Mouse (Mus musculus): ENCODE measurements around the gene Nova1. TPM values are rescaled to one million over a fixed set of nuclear protein-coding genes. Genes with fewer than 3 reads are reported as not detected.

Gene Nova1
- total RNA-seq (2021), result 10 to 100 TPM; 35.4 to 35.6 TPM
- long read RNA-seq, full-length matches to known transcripts, result 2 of 22 reads
- long read RNA-seq, partial matches to known transcripts, result 1 of 22 reads
- long read RNA-seq, other reads (novel, unspliced or antisense), result 19 of 22 reads

- DNase-seq (ENCODE audit: low spot score in 2 of 2), result peak; percentile 81 to 84
Measured at GRCm38 (mm10) chr12:46818856-46819347, at the start of gene Nova1. Gene Nova1, minus strand, starts transcription at chr12:46818929.

- peak; percentile 99 for DNase-seq (ENCODE audit: low spot score in 2 of 2)
Measured at GRCm38 (mm10) chr12:46819348-46820022, 756 bp upstream of the Nova1 start.

GRCm38 (mm10) chr12:46818021-46818855 is 491 bp downstream of the Nova1 start:
- peak; percentile 63 to 77 for DNase-seq (ENCODE audit: low spot score in 2 of 2)

GRCm38 (mm10) chr12:46817211-46817803 is 1.4 kb downstream of the Nova1 start:
- peak in 1 of 2 experiments; percentile 19 for DNase-seq (ENCODE audit: low spot score in 2 of 2)

- DNase-seq (ENCODE audit: low spot score in 2 of 2), result no peak
Measured at GRCm38 (mm10) chr12:46816291-46816690, 2.4 kb downstream of the Nova1 start.

GRCm38 (mm10) chr12:46815697-46816096 is 3.0 kb downstream of the Nova1 start:
- DNase-seq (ENCODE audit: low spot score in 2 of 2), result peak in 1 of 2 experiments; percentile 18

GRCm38 (mm10) chr12:46814820-46815219 is 3.9 kb downstream of the Nova1 start:
- no peak for DNase-seq (ENCODE audit: low spot score in 2 of 2)

GRCm38 (mm10) chr12:46801311-46801710 is 17.4 kb downstream of the Nova1 start:
- DNase-seq (ENCODE audit: low spot score in 2 of 2), result no peak

GRCm38 (mm10) chr12:46782301-46783280 is 36.1 kb downstream of the Nova1 start:
- no peak for DNase-seq (ENCODE audit: low spot score in 2 of 2)

GRCm38 (mm10) chr12:46781481-46781880 is 37.2 kb downstream of the Nova1 start:
- no peak for DNase-seq (ENCODE audit: low spot score in 2 of 2)

GRCm38 (mm10) chr12:46780983-46781382 is 37.7 kb downstream of the Nova1 start:
- DNase-seq (ENCODE audit: low spot score in 2 of 2), result no peak

- DNase-seq (ENCODE audit: low spot score in 2 of 2), result no peak
Measured at GRCm38 (mm10) chr12:46759450-46759849, 59.3 kb downstream of the Nova1 start.

- DNase-seq (ENCODE audit: low spot score in 2 of 2), result no peak
Measured at GRCm38 (mm10) chr12:46754325-46754848, 64.3 kb downstream of the Nova1 start.

- no peak for DNase-seq (ENCODE audit: low spot score in 2 of 2)
Measured at GRCm38 (mm10) chr12:46753096-46753495, 65.6 kb downstream of the Nova1 start.

GRCm38 (mm10) chr12:46733261-46733660 is 85.5 kb downstream of the Nova1 start:
- no peak for DNase-seq (ENCODE audit: low spot score in 2 of 2)

- DNase-seq (ENCODE audit: low spot score in 2 of 2), result no peak
Measured at GRCm38 (mm10) chr12:46731943-46732342, 86.8 kb downstream of the Nova1 start.

GRCm38 (mm10) chr12:46721914-46722313 is 96.8 kb downstream of the Nova1 start:
- DNase-seq (ENCODE audit: low spot score in 2 of 2), result no peak

GRCm38 (mm10) chr12:46719076-46719475 is 99.7 kb downstream of the Nova1 start:
- DNase-seq (ENCODE audit: low spot score in 2 of 2), result no peak

- DNase-seq (ENCODE audit: low spot score in 2 of 2), result no peak
Measured at GRCm38 (mm10) chr12:46710094-46710493, 108.6 kb downstream of the Nova1 start.

GRCm38 (mm10) chr12:46709475-46709874 is 109.3 kb downstream of the Nova1 start:
- no peak for DNase-seq (ENCODE audit: low spot score in 2 of 2)
